Mouse (Mus musculus): ENCODE results near the gene Cacna1e. TPM values are rescaled to one million over a fixed set of nuclear protein-coding genes. Genes with fewer than 3 reads are reported as not detected.

The Cacna1e gene
- total and polyA plus RNA-seq, 3 experiments = 0.22 TPM; not detected in 2

- H3K4me1 ChIP-seq (ENCODE audit: insufficient read depth, low read depth, low read length) = no peaks in the 10 kb centered on the region
- no peak for ATAC-seq (ENCODE audit: extremely low read depth, insufficient number of reproducible peaks, low FRiP score, poor library complexity, severe bottlenecking)
- no peak overlapping the region for H3K4me3 ChIP-seq (ENCODE audit: low read depth, low read length)
- TF ChIP-seq CTCF (IDR thresholded peaks at IDR 0.05; ENCODE audit: low read depth, low read length) (no peak), GATA1 (IDR thresholded peaks at IDR 0.05; ENCODE audit: borderline replicate concordance, low read length) (no peak), TAL1 (conservative IDR thresholded peaks at IDR 0.05; ENCODE audit: low read depth, low read length) (no peak), GATA2 (IDR thresholded peaks at IDR 0.05; ENCODE audit: borderline replicate concordance, low read depth, low read length) (no peak), POLR2AphosphoS5 (IDR thresholded peaks at IDR 0.05; ENCODE audit: insufficient replicate concordance, low read depth, low read length) (no peak)
- peaks cover 32% of the 10 kb centered on the region for H3K9me3 ChIP-seq (replicated peaks)
- no peaks in the 10 kb centered on the region for H3K27me3 ChIP-seq (ENCODE audit: insufficient read depth, low read length)
- no peak for DNase-seq (ENCODE audit: low spot score)
- no peaks in the 10 kb centered on the region for H3K36me3 ChIP-seq (replicated peaks)
Observed at GRCm38 (mm10) chr1:154532987-154533940, 351.0 kb downstream of the Cacna1e start.

DNA sequence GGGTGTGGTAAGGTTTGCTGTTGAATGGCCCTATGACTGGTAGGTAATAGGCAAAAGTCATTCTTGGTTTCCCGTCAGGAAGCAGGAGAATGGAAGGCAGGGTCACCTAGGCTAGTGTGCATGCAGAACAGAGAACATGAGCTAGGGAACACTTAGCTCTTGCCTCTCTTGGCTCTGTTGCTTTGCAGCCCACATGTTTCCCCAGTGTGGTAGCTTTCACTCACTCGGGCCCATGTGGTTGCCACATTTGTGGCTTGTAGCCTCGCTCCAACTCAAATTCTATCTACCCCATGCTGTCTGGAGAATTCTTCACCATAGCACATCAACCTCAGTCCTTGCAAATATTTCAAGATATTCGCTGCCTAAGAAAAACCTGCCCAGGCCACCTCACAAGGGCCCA is 354.6 kb downstream of the Cacna1e start:
- Histone ChIP-seq H3K27me3 (ENCODE audit: insufficient read depth, low read length) (no peaks in the 10 kb centered on the region), H3K36me3 (replicated peaks) (no peaks in the 10 kb centered on the region), H3K9me3 (replicated peaks) (peaks cover 22% of the 10 kb centered on the region), H3K4me1 (ENCODE audit: insufficient read depth, low read depth, low read length) (no peaks in the 10 kb centered on the region), H3K4me3 (ENCODE audit: low read depth, low read length) (no peak overlapping the region)
- no peak for TF ChIP-seq POLR2AphosphoS5 (IDR thresholded peaks at IDR 0.05; ENCODE audit: insufficient replicate concordance, low read depth, low read length)
- no peak for TF ChIP-seq TAL1 (conservative IDR thresholded peaks at IDR 0.05; ENCODE audit: low read depth, low read length)
- TF ChIP-seq GATA1 (IDR thresholded peaks at IDR 0.05; ENCODE audit: borderline replicate concordance, low read length) = no peak
- no peak for TF ChIP-seq CTCF (IDR thresholded peaks at IDR 0.05; ENCODE audit: low read depth, low read length)
- no peak for TF ChIP-seq GATA2 (IDR thresholded peaks at IDR 0.05; ENCODE audit: borderline replicate concordance, low read depth, low read length)
- ATAC-seq (ENCODE audit: extremely low read depth, insufficient number of reproducible peaks, low FRiP score, poor library complexity, severe bottlenecking) = no peak
- DNase-seq (ENCODE audit: low spot score) = no peak

GRCm38 (mm10) chr1:154528803-154529202 is 355.5 kb downstream of the Cacna1e start:
- TF ChIP-seq GATA2 (IDR thresholded peaks at IDR 0.05; ENCODE audit: borderline replicate concordance, low read depth, low read length) (no peak), GATA1 (IDR thresholded peaks at IDR 0.05; ENCODE audit: borderline replicate concordance, low read length) (no peak), CTCF (IDR thresholded peaks at IDR 0.05; ENCODE audit: low read depth, low read length) (no peak), TAL1 (conservative IDR thresholded peaks at IDR 0.05; ENCODE audit: low read depth, low read length) (no peak), POLR2AphosphoS5 (IDR thresholded peaks at IDR 0.05; ENCODE audit: insufficient replicate concordance, low read depth, low read length) (no peak)
- Histone ChIP-seq H3K4me1 (ENCODE audit: insufficient read depth, low read depth, low read length) (no peaks in the 10 kb centered on the region), H3K36me3 (replicated peaks) (no peaks in the 10 kb centered on the region), H3K9me3 (replicated peaks) (peaks cover 14% of the 10 kb centered on the region), H3K27me3 (ENCODE audit: insufficient read depth, low read length) (no peaks in the 10 kb centered on the region), H3K4me3 (ENCODE audit: low read depth, low read length) (no peak overlapping the region)
- no peak for ATAC-seq (ENCODE audit: extremely low read depth, insufficient number of reproducible peaks, low FRiP score, poor library complexity, severe bottlenecking)
- no peak for DNase-seq (ENCODE audit: low spot score)

- TF ChIP-seq GATA1 (IDR thresholded peaks at IDR 0.05; ENCODE audit: borderline replicate concordance, low read length) (no peak), POLR2AphosphoS5 (IDR thresholded peaks at IDR 0.05; ENCODE audit: insufficient replicate concordance, low read depth, low read length) (no peak), TAL1 (conservative IDR thresholded peaks at IDR 0.05; ENCODE audit: low read depth, low read length) (no peak), CTCF (IDR thresholded peaks at IDR 0.05; ENCODE audit: low read depth, low read length) (no peak), GATA2 (IDR thresholded peaks at IDR 0.05; ENCODE audit: borderline replicate concordance, low read depth, low read length) (no peak)
- Histone ChIP-seq H3K4me3 (ENCODE audit: low read depth, low read length) (no peak overlapping the region), H3K36me3 (replicated peaks) (no peaks in the 10 kb centered on the region), H3K9me3 (replicated peaks) (no peaks in the 10 kb centered on the region), H3K4me1 (ENCODE audit: insufficient read depth, low read depth, low read length) (no peaks in the 10 kb centered on the region), H3K27me3 (ENCODE audit: insufficient read depth, low read length) (no peaks in the 10 kb centered on the region)
- ATAC-seq (ENCODE audit: extremely low read depth, insufficient number of reproducible peaks, low FRiP score, poor library complexity, severe bottlenecking) (no peak), DNase-seq (ENCODE audit: low spot score) (no peak)
Observed at GRCm38 (mm10) chr1:154520715-154521114, 363.6 kb downstream of the Cacna1e start.

DNA sequence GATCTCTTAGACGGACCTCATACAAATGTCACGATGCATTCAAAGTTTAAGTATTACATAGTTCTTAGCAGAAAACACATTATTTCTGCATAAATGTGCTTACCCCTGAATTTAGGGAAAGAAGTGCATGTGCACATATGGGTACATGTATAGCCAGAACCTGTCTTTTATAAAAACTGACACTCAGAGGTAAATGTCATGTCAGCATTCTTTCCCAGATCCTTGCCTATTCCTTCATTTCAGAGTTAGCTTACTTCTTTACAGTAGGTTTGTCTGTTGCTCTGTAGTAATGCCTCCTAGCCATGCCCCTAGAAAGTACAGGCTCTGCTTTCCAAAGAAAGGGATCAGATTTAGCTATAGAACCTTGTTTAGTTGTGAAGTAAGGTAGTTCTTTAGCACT is 369.0 kb downstream of the Cacna1e start:
- no peak for TF ChIP-seq TAL1 (conservative IDR thresholded peaks at IDR 0.05; ENCODE audit: low read depth, low read length)
- TF ChIP-seq CTCF (IDR thresholded peaks at IDR 0.05; ENCODE audit: low read depth, low read length) = no peak
- TF ChIP-seq POLR2AphosphoS5 (IDR thresholded peaks at IDR 0.05; ENCODE audit: insufficient replicate concordance, low read depth, low read length) = no peak
- TF ChIP-seq GATA1 (IDR thresholded peaks at IDR 0.05; ENCODE audit: borderline replicate concordance, low read length) = no peak
- no peak for TF ChIP-seq GATA2 (IDR thresholded peaks at IDR 0.05; ENCODE audit: borderline replicate concordance, low read depth, low read length)

GRCm38 (mm10) chr1:154511736-154512135 is 372.6 kb downstream of the Cacna1e start:
- H3K27me3 ChIP-seq (ENCODE audit: insufficient read depth, low read length) = no peaks in the 10 kb centered on the region
- TF ChIP-seq CTCF (IDR thresholded peaks at IDR 0.05; ENCODE audit: low read depth, low read length) (no peak), GATA2 (IDR thresholded peaks at IDR 0.05; ENCODE audit: borderline replicate concordance, low read depth, low read length) (no peak), POLR2AphosphoS5 (IDR thresholded peaks at IDR 0.05; ENCODE audit: insufficient replicate concordance, low read depth, low read length) (no peak), TAL1 (conservative IDR thresholded peaks at IDR 0.05; ENCODE audit: low read depth, low read length) (no peak), GATA1 (IDR thresholded peaks at IDR 0.05; ENCODE audit: borderline replicate concordance, low read length) (no peak)
- ATAC-seq (ENCODE audit: extremely low read depth, insufficient number of reproducible peaks, low FRiP score, poor library complexity, severe bottlenecking) = no peak
- no peak for DNase-seq (ENCODE audit: low spot score)
- H3K9me3 ChIP-seq (replicated peaks) = no peaks in the 10 kb centered on the region
- no peak overlapping the region for H3K4me3 ChIP-seq (ENCODE audit: low read depth, low read length)
- no peaks in the 10 kb centered on the region for H3K36me3 ChIP-seq (replicated peaks)
- H3K4me1 ChIP-seq (ENCODE audit: insufficient read depth, low read depth, low read length) = no peaks in the 10 kb centered on the region

More for the DNA sequence above, 369.0 kb downstream of the Cacna1e start:
- no peak for ATAC-seq (ENCODE audit: extremely low read depth, insufficient number of reproducible peaks, low FRiP score, poor library complexity, severe bottlenecking)
- H3K4me3 ChIP-seq (ENCODE audit: low read depth, low read length) = no peak overlapping the region
- no peaks in the 10 kb centered on the region for H3K9me3 ChIP-seq (replicated peaks)
- H3K36me3 ChIP-seq (replicated peaks) = no peaks in the 10 kb centered on the region
- H3K27me3 ChIP-seq (ENCODE audit: insufficient read depth, low read length) = no peaks in the 10 kb centered on the region
- H3K4me1 ChIP-seq (ENCODE audit: insufficient read depth, low read depth, low read length) = no peaks in the 10 kb centered on the region
- DNase-seq (ENCODE audit: low spot score) = no peak
